Mouse (Mus musculus) megakaryocyte, adult 5-6 weeks (primary cell): Measurements from ENCODE around the gene Fgfr1op. TPM values are rescaled to one million over a fixed set of nuclear protein-coding genes. Genes with fewer than 3 reads are reported as not detected.
"Not testable (repeated sequence)": the region's sequence is repeated elsewhere in the genome, so short reads cannot be mapped to it uniquely, and the experiment has no call there.

ENCODE experiments used
- ATAC-seq: 2 replicates; pipeline ENCODE4 v1.8.0; 2016; ENCODE audit warnings: mild to moderate bottlenecking, inconsistent platforms; ENCODE audit not compliant: poor library complexity, severe bottlenecking
- total RNA-seq, 2 experiments: library from RNA; stranded (forward) in 1 of 2; stranded (reverse) in 1 of 2; fragments of 153-499, 151-499 nt in 1 of 2; fragments of 221-1000, 200-1000 nt in 1 of 2; gene quantifications; 2 replicates each; pipeline versions ENCODE4 v1.2.3 to v1.2.4; 2015 to 2017

The Fgfr1op gene
- total RNA-seq, 2 experiments from 2014 or later = 23.4 to 25.5 TPM

GRCm38 (mm10) chr17:8167436-8167835, 2.1 kb downstream of the Fgfr1op start:
- not testable (repeated sequence) for ATAC-seq

GRCm38 (mm10) chr17:8170331-8170730, 5.0 kb downstream of the Fgfr1op start:
- ATAC-seq = no peak

GRCm38 (mm10) chr17:8171081-8171480, 5.8 kb downstream of the Fgfr1op start:
- ATAC-seq = no peak

- ATAC-seq = no peak
Observed at GRCm38 (mm10) chr17:8177090-8177489, 11.8 kb downstream of the Fgfr1op start.

GRCm38 (mm10) chr17:8183815-8184214, 18.5 kb downstream of the Fgfr1op start:
- ATAC-seq = no peak

DNA sequence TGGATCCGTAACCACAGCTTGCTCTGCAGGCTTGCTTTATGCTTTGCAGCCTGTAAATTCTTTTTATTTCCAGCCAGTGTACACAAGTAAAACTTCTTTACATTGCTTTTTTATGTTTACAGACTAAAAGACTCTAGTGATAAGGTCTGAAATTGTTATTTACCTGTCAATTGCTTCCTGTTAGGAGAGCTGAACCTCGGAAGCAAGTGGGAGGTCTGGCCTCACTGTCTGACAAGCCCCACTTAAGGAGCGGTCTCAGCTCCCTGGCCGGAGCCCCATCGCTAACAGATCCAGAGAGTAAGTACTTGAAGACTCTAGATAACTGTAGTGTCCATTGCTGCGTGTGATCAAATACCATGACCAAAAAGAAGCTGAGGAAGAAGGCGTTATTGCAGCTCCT, 18.9 kb downstream of the Fgfr1op start:
- ATAC-seq = no peak

- no peak for ATAC-seq
Observed at GRCm38 (mm10) chr17:8193678-8194077, 28.4 kb downstream of the Fgfr1op start.

GRCm38 (mm10) chr17:8195685-8196376, 30.5 kb downstream of the Fgfr1op start:
- peak; percentile 73 for ATAC-seq

GRCm38 (mm10) chr17:8197652-8198051, 32.4 kb downstream of the Fgfr1op start:
- ATAC-seq = no peak

DNA sequence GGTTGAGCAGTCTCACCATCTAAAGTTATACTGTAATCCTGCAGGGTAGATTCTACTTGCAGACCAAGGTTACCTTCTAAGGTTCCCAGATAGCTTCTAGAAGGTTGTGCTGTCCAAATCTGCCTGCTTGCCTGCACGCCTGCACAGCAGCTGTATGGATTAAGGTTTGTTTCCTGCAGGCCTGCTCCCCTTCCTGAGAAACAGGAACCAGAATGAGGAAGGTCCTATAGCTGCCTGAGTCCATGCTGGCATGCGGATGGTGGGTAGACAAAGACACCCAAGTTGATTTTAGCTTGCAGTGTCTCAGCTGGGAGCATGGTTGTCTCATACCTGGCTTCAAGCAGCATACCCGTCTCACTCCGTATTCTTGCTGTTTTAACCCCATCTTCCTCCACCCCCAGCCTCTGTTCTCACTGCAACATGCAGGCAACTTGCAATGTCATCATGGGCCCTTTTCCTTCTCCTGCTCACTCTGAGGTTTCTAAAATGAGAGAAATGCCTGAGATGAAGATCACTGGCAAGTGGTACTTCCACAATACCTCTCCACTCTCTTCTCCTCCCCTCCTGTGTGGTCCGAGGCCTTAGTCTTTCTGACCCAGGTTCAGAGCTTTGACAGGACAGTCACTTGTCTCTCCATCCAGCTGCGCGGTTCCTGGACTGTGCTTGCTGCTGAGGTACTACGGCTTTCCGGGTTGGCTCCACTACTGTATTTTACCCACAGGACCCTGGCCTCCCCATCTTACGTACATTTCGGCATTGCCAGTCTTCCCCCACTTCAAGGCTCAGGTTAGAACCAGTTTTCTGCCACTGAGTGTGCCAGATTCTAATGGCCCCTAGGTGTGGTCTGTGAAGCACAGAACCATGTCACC, 34.0 kb downstream of the Fgfr1op start:
- peak; percentile 77 for ATAC-seq

DNA sequence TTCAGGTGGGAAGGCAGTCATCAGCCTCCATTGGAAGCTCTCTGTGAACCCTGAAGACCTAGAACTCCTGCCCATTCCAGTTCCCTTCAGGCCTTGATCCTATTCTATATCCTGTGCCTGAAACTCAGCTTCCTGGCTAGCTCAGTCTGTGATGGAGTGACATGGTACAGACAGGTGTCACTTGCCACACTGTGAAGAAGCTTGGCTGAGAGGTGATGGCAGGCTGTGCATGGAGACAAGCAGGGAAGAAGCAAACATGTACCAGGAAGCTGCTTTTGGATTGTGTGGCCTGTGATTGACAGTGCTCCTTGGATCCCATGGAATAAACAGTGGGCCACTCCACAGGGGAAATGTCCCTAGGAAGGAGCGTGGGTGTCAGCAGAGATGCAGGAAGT, 34.6 kb downstream of the Fgfr1op start:
- ATAC-seq = no peak

DNA sequence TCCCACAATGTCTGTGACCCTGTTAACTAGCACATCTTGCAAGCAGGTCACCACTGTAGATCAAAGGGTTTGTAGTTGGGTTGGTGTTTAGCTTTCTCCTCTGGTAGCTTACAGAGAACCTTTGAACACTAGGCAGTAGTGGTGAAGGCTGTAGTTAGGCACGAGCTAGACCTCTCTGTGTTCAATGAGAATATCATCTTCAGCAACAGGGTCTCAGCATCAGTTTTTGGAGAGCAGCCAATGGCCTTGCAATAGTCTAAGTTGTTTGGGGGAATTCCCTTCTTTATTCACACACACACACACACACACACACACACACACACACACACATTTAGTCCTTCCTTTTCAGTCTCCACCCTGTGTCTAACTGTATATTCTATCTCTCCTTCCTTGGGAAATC, 38.2 kb downstream of the Fgfr1op start:
- no peak for ATAC-seq

DNA sequence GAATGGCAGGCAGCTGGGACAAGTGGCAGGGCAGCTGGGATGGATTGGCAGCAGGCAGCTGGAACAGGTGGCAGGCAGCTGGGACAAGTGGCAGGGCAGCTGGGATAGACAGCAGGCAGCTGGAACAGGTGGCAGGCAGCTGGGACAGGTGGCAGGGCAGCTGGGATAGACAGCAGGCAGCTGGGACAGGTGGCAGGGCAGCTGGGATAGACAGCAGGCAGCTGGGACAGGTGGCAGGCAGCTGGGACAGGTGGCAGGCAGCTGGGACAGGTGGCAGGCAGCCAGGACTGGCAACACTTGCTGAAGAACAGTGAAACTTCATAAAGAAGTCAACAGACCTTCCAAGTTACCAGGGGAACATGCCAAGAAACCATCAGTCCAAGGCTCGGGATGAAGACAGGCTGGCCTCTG, 39.9 kb downstream of the Fgfr1op start:
- not testable (repeated sequence) for ATAC-seq

DNA sequence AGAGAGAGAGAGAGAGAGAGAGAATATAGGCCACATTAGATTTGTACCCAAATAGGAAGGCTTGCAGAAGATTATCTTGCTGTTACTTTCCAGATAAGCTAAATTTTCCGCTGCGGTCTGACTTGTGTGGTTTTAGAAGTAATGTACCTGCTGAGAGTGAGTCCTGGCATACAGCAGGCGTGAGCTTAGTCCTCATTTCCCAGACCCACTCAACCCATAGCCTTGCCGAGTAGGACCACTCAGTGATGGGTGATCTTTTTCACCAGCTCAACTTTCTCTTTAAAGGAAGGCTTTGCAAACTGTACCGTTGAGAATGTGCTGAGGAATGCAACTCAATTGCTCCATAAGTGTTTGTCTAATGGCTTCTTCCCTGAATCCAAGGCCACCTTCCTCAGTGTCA, 41.4 kb downstream of the Fgfr1op start:
- ATAC-seq = no peak

GRCm38 (mm10) chr17:8209696-8210095, 44.4 kb downstream of the Fgfr1op start:
- no peak for ATAC-seq

GRCm38 (mm10) chr17:8210170-8210569, 44.9 kb downstream of the Fgfr1op start:
- ATAC-seq = no peak

DNA sequence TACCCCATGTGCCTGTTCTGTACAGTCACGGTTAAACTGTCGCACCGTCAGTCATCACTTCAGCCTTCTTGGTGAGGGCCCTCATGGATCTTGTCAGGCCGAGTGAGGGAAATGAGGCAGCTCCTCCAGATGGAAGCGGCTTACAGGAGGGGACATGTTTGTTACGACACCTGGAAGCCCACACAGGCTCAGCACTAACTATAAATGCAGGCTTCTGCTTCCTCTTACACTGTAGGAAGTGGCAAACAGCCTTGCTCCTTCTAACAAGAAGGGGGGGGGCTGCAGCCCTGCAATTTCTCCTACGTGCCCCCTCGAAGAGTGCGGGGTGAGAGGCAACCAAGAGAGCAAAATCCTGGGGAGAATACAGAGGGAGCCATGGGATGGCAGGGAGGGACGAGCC, 45.4 kb downstream of the Fgfr1op start:
- ATAC-seq = peak; percentile 51

- ATAC-seq = no peak
Observed at GRCm38 (mm10) chr17:8211399-8211798, 46.1 kb downstream of the Fgfr1op start.

DNA sequence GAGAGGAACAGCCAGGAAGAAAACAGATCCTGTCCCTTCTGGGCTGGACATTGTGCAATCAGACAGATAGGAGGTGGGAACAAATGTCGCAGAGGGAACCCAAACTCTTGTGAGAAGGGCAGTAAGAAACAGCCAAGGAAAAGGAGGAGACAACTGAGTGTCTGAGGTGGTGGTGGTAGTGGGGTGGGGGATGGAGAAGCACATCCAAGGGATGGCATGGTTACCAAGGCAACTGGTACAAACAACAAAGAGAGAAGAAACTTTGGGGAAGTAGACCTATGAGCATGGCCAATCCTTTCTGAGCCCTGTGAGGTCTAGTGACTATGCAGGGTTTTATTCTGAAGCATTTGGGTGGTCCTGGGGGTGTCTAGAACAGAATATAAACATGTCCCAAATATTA, 49.1 kb downstream of the Fgfr1op start:
- ATAC-seq = peak; percentile 87

DNA sequence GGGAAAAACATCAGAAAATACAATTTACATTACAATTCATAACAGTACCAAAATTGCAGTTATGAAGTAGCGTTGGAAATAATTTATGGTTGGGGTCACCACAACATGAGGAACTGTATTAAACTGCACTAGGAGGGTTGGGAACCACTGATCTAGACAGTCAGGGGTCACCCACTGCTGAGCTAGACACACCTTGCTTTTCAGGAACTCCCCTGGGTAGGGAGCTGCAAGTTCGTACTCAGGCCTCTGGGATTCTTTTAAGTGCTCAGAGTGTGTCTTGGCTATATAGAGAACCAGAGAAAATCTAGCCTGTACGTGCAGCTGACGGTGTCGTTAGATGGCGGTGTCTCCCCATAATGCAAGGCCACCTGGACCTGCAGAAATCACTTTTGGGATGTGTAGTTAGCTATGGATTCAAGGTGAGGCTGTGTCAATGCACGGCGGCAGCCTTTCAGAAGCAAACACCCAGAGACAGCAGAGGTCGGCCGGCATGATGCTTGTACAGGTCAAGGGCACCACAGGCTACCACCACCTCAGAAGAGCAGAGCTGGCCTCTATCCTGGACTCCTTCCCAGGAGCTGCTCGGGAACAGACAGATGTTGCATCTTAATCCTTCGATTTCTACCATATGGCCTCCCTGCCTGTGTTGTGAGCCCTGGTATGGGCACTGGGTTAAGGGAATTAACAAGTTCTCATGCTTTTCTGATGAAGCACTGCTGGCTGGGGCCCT, 49.9 kb downstream of the Fgfr1op start:
- ATAC-seq = no peak

GRCm38 (mm10) chr17:8223225-8223624, 57.9 kb downstream of the Fgfr1op start:
- no peak for ATAC-seq
